Comparison of ENCODE assay signal across 8 mouse cellular contexts in the genomic region with DNA sequence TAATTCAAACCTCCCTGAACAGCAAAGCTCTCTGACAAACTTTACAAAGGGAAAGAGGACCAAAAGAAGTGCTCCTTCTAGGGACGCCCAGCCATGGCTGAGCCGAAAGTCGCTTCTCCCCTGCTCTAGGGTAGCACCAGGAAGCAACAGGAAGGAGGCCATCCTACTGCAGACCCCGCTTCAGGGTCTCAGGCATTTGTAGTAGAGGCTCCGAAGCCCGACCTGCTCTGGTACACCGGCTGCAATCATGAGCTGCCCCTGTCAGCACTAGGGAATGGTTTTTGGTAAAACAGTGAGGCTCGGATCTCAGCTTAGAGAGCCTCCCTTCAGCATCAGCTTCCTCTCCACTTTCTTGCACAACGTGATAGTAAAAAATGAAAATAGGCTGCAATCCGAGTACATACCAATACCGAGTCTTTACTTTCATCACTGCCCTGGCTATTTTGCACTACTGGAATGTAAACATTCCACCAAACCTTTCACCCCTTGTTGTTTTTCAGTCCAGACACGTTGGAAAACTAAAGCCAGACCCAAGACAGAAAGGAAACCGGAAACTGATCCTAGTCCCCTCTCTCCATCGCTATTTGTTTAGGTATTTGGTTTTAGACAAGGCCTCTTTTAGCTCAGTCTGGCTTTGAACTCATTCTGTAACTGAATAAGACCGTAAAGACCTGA. TPM values are rescaled to one million over a fixed set of nuclear protein-coding genes. Genes with fewer than 3 reads are reported as not detected.
DNase-seq lines count a peak whose midpoint lies in the region; ATAC-seq and TF ChIP-seq lines count a peak whose summit lies in the region.

No protein-coding gene starts in this region.

- H3K4me3 ChIP-seq in kidney, embryonic 14.5 days (ENCODE audit: low read length) = peak overlapping the region; percentile 14; the same call in 1 of the 2 replicates
- H3K4me3 ChIP-seq in bone marrow, adult 2 months (replicated peaks; ENCODE audit: control insufficient read depth, low read depth, low read length) = peak overlapping the region; percentile 77
- no peak overlapping the region for H3K4me3 ChIP-seq in hindbrain, embryonic 15.5 days
- H3K4me3 ChIP-seq in macrophage (ENCODE audit: inconsistent target) = peak overlapping the region; percentile 70

- ATAC-seq in kidney, embryonic 14.5 days (ENCODE audit: low FRiP score, low TSS enrichment) = no peak
- ATAC-seq in hindbrain, embryonic 15.5 days (ENCODE audit: low FRiP score, low read depth) = no peak
- ATAC-seq in megakaryocyte progenitor cell, adult 5-6 weeks (replicated peaks; ENCODE audit: poor library complexity) = no peak

- no peak for DNase-seq in kidney, adult 11 months
- no peak for DNase-seq in urinary bladder, postnatal 10 days (ENCODE audit: low spot score)
- DNase-seq in left cerebral cortex, adult 9 months (ENCODE audit: low spot score in 2 of 2) = no peak

- peak overlapping the region; percentile 59; the same call in 1 of the 2 replicates for H3K27ac ChIP-seq in kidney, embryonic 14.5 days (ENCODE audit: low read depth, low read length)
- H3K27ac ChIP-seq in bone marrow, adult 2 months (ENCODE audit: control insufficient read depth, insufficient read depth, low read depth, low read length, poor library complexity) = peak overlapping the region; percentile 94
- H3K27ac ChIP-seq in hindbrain, embryonic 15.5 days (replicated peaks) = 0 out of 2 replicates have a peak overlapping the region, but pooled peaks have one; percentile 48
- peak overlapping the region; percentile 95 for H3K27ac ChIP-seq in macrophage

- no peaks in the 10 kb centered on the region for H3K36me3 ChIP-seq in kidney, embryonic 14.5 days (ENCODE audit: control insufficient read depth, insufficient read depth, low read length)
- H3K36me3 ChIP-seq in hindbrain, embryonic 15.5 days = no peaks in the 10 kb centered on the region
- H3K36me3 ChIP-seq in macrophage (ENCODE audit: inconsistent target) = peaks cover 27% of the 10 kb centered on the region

- H3K27me3 ChIP-seq in kidney, embryonic 14.5 days (ENCODE audit: control insufficient read depth, insufficient read depth, low read length) = no peaks in the 10 kb centered on the region
- H3K27me3 ChIP-seq in hindbrain, embryonic 15.5 days = no peaks in the 10 kb centered on the region

- TF ChIP-seq POLR2A in bone marrow, adult 2 months (IDR thresholded peaks at IDR 0.05; ENCODE audit: borderline replicate concordance, control insufficient read depth, low read depth, low read length) = no peak

- peaks cover 9% of the 10 kb centered on the region; the same call in 1 of the 2 replicates for H3K4me1 ChIP-seq in kidney, embryonic 14.5 days (ENCODE audit: control insufficient read depth, insufficient read depth, low read length)
- H3K4me1 ChIP-seq in bone marrow, adult 2 months (ENCODE audit: control insufficient read depth, insufficient read depth, low read length) = no peaks in the 10 kb centered on the region; the same call in 1 of the 2 replicates
- H3K4me1 ChIP-seq in hindbrain, embryonic 15.5 days (replicated peaks) = no peaks in the 10 kb centered on the region

- peak overlapping the region; percentile 25; the same call in 1 of the 2 replicates for H3K4me2 ChIP-seq in kidney, embryonic 14.5 days (replicated peaks; ENCODE audit: low read depth, low read length)
- H3K4me2 ChIP-seq in hindbrain, embryonic 15.5 days = peak overlapping the region; percentile 9

- TF ChIP-seq CTCF in bone marrow, adult 2 months (IDR thresholded peaks at IDR 0.05; ENCODE audit: control insufficient read depth, insufficient read depth, low read length) = no peak

- H3K79me2 ChIP-seq in macrophage (ENCODE audit: inconsistent target) = peaks cover 83% of the 10 kb centered on the region

- H3K9me3 ChIP-seq in kidney, embryonic 14.5 days (ENCODE audit: control insufficient read depth, low read length) = no peaks in the 10 kb centered on the region
- no peaks in the 10 kb centered on the region for H3K9me3 ChIP-seq in hindbrain, embryonic 15.5 days

- WGBS in kidney, embryonic 14.5 days = 39% methylated on average over 15 of the region's 15 CpGs
- 3% methylated on average over 15 of the region's 15 CpGs for WGBS in bone marrow, adult 2 months
- WGBS in hindbrain, embryonic 15.5 days = 58% methylated on average over 15 of the region's 15 CpGs
- under 1% methylated on average over 15 of the region's 15 CpGs for whole genome bisulfite sequencing in macrophage (ENCODE audit: missing documents)

- peak overlapping the region; percentile 2; the same call in 1 of the 2 replicates for H3K9ac ChIP-seq in kidney, embryonic 14.5 days (ENCODE audit: low read depth, low read length)
- no peak overlapping the region for H3K9ac ChIP-seq in hindbrain, embryonic 15.5 days

RNA-seq across cellular contexts. Expression of gene Wipf1, which starts 44.8 kb away (rescaled TPM):
- polyA plus RNA-seq in kidney, embryonic 14.5 days (2014; fragmentation: Nextera tagmentation; extraction: Ambion mirVana) = 8.3 and 12.9 TPM in 2 replicates
- polyA plus RNA-seq in bone marrow, adult 2 months (2011; ENCODE audit: insufficient read depth, insufficient read length, low replicate concordance, missing spikeins) = 19.8 and 47.3 TPM in 2 replicates
- 2.9 and 3.3 TPM in 2 replicates for polyA plus RNA-seq in hindbrain, embryonic 15.5 days (2015; fragmentation: Nextera tagmentation; extraction: Ambion mirVana)
- total RNA-seq in macrophage (2018; cell fraction: chromatin; rRNA removed) = 10 to 100 TPM in 23 of 26 experiments, 1 to 10 TPM in 3; 8.0 to 83.3 (median 47.4) TPM
- 100 to 1,000 TPM in 24 of 26 experiments, 10 to 100 TPM in 2; 77.5 to 181 (median 157) TPM for total RNA-seq in macrophage (2018; cell fraction: cytosol; rRNA removed)
- 100 to 1,000 TPM in 9 of 26 experiments, 10 to 100 TPM in 17; 21.7 to 134 (median 75.1) TPM for total RNA-seq in macrophage (2018; cell fraction: nucleus; rRNA removed)
- 121 to 170 TPM (median 129 TPM) in 3 replicates for polyA plus RNA-seq in macrophage (2018)
- total RNA-seq in megakaryocyte progenitor cell, adult 5-6 weeks (2015) = 33.6 and 39.1 TPM in 2 replicates
- total RNA-seq in megakaryocyte progenitor cell, adult 5-6 weeks (2017) = 12.7 and 13.7 TPM in 2 replicates
